Mouse (Mus musculus): ENCODE measurements around the gene Art4. TPM values are rescaled to one million over a fixed set of nuclear protein-coding genes. Genes with fewer than 3 reads are reported as not detected.

The Art4 gene
- total and polyA plus RNA-seq, 2 experiments from 2014 or later: 0.25 to 0.37 TPM

GRCm38 (mm10) chr6:136809077-136809476 lies 48.5 kb downstream of the Art4 start:
- Histone ChIP-seq H3K4me1 (ENCODE audit: insufficient read depth, low read length) (peaks cover 11% of the 10 kb centered on the region), H3K36me3 (ENCODE audit: insufficient read depth, low read length) (peaks cover 11% of the 10 kb centered on the region), H3K4me2 (ENCODE audit: low read depth, low read length) (peak overlapping the region; percentile 95), H3K9ac (replicated peaks; ENCODE audit: low read length) (peak overlapping the region; percentile 66), H3K27me3 (ENCODE audit: insufficient read depth, low read length) (no peaks in the 10 kb centered on the region), H3K4me3 (ENCODE audit: low read length) (peak overlapping the region; percentile 66), H3K27ac (0 out of 2 replicates have a peak overlapping the region, but pooled peaks have one; percentile 75), H3K9me3 (ENCODE audit: low read length) (no peaks in the 10 kb centered on the region)
- no peak for ATAC-seq
- no peak for DNase-seq (ENCODE audit: low spot score)
- no peak for TF ChIP-seq CTCF (IDR thresholded peaks at IDR 0.05; ENCODE audit: low read depth)
- WGBS: 44% methylated on average over 14 of the region's 14 CpGs

DNA sequence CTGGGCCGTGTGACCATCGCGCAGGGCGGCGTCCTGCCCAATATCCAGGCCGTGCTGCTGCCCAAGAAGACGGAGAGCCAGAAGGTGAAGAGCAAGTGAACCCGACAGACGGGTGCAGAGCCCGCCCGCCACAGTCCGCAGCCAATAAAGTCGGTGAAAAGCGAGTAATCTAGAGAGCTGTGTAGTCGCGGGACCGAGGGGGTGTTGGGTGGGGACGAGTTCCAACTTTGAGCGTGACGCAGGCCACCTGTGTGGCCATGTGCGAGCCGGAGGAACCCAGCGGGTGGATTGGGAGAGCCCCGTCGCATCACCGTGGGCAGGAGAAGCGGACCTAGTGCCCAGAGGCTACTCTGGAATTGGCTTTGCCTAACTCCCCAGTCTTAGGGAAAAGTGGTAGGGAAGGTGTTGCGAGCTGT lies 48.9 kb downstream of the Art4 start:
- peak overlapping the region; percentile 75 for H3K27ac ChIP-seq
- ATAC-seq (peak; percentile 11; the same call in 1 of the 2 replicates), DNase-seq (ENCODE audit: low spot score) (peak; percentile 10)
- H3K4me3 ChIP-seq (ENCODE audit: low read length): peak overlapping the region; percentile 66
- H3K36me3 ChIP-seq (ENCODE audit: insufficient read depth, low read length): peaks cover 7% of the 10 kb centered on the region; the same call in 1 of the 2 replicates
- TF ChIP-seq CTCF (IDR thresholded peaks at IDR 0.05; ENCODE audit: low read depth): no peak
- H3K4me1 ChIP-seq (ENCODE audit: insufficient read depth, low read length): peaks cover 11% of the 10 kb centered on the region
- no peaks in the 10 kb centered on the region for H3K27me3 ChIP-seq (ENCODE audit: insufficient read depth, low read length)
- no peaks in the 10 kb centered on the region for H3K9me3 ChIP-seq (ENCODE audit: low read length)
- H3K4me2 ChIP-seq (ENCODE audit: low read depth, low read length): peak overlapping the region; percentile 95
- H3K9ac ChIP-seq (replicated peaks; ENCODE audit: low read length): peak overlapping the region; percentile 66
- under 1% methylated on average over 28 of the region's 28 CpGs for WGBS

DNA sequence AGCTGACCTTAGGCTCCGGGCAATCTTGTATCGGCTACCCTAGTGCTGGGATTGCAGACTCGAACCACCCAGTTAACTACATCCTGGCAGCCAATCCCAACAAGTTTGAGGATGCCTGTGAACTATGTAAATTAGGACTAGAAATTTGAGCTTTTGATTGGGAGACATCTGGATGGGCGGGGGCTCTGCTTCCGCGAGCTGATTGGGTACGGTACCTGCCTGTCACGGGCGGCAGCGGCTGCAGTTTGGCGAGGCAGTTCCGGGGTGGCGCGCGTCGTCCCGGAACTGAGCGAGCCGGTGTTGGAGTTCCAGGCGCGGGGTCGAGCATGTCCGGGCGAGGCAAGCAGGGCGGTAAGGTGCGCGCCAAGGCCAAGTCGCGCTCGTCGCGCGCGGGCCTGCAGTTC lies 49.5 kb downstream of the Art4 start, which contains the start of gene H2afj:
TSS of gene H2afj (plus strand) at position 231 of the 404 bp plus-strand sequence.
- peak; percentile 89 for ATAC-seq
- H3K36me3 ChIP-seq (ENCODE audit: insufficient read depth, low read length): peaks cover 7% of the 10 kb centered on the region; the same call in 1 of the 2 replicates
- peak; percentile 97 for DNase-seq (ENCODE audit: low spot score)

GRCm38 (mm10) chr6:136807395-136808013 lies 50.0 kb downstream of the Art4 start:
- H3K36me3 ChIP-seq (ENCODE audit: insufficient read depth, low read length): peaks cover 7% of the 10 kb centered on the region; the same call in 1 of the 2 replicates
- H3K4me2 ChIP-seq (ENCODE audit: low read depth, low read length): peak overlapping the region; percentile 95
- peak; percentile 37 for ATAC-seq
- WGBS: 26% methylated on average over 18 of the region's 18 CpGs
- H3K4me1 ChIP-seq (ENCODE audit: insufficient read depth, low read length): peaks cover 11% of the 10 kb centered on the region
- no peaks in the 10 kb centered on the region for H3K27me3 ChIP-seq (ENCODE audit: insufficient read depth, low read length)
- peak overlapping the region; percentile 70; the same call in 1 of the 2 replicates for H3K27ac ChIP-seq
- no peaks in the 10 kb centered on the region for H3K9me3 ChIP-seq (ENCODE audit: low read length)
- peak overlapping the region; percentile 66 for H3K4me3 ChIP-seq (ENCODE audit: low read length)
- DNase-seq (ENCODE audit: low spot score): no peak
- H3K9ac ChIP-seq (replicated peaks; ENCODE audit: low read length): 0 out of 2 replicates have a peak overlapping the region, but pooled peaks have one; percentile 34
- no peak for TF ChIP-seq CTCF (IDR thresholded peaks at IDR 0.05; ENCODE audit: low read depth)

More for the DNA sequence above, 49.5 kb downstream of the Art4 start, which contains the start of gene H2afj:
- Histone ChIP-seq H3K9ac (replicated peaks; ENCODE audit: low read length) (peak within 1 kb of the TSS; percentile 66), H3K4me1 (ENCODE audit: insufficient read depth, low read length) (peaks cover 11% of the 10 kb centered on the region), H3K27ac (peak within 1 kb of the TSS; percentile 75), H3K9me3 (ENCODE audit: low read length) (no peaks in the 10 kb centered on the region), H3K27me3 (ENCODE audit: insufficient read depth, low read length) (no peaks in the 10 kb centered on the region), H3K4me3 (ENCODE audit: low read length) (peak within 1 kb of the TSS; percentile 66), H3K4me2 (ENCODE audit: low read depth, low read length) (peak within 1 kb of the TSS; percentile 95)
- no peak for TF ChIP-seq CTCF (IDR thresholded peaks at IDR 0.05; ENCODE audit: low read depth)
- WGBS: under 1% methylated on average over 34 of the region's 34 CpGs

- Histone ChIP-seq H3K4me1 (ENCODE audit: insufficient read depth, low read length) (peaks cover 11% of the 10 kb centered on the region), H3K9ac (replicated peaks; ENCODE audit: low read length) (no peak overlapping the region), H3K27me3 (ENCODE audit: insufficient read depth, low read length) (no peaks in the 10 kb centered on the region), H3K4me3 (ENCODE audit: low read length) (no peak overlapping the region), H3K27ac (no peak overlapping the region), H3K9me3 (ENCODE audit: low read length) (no peaks in the 10 kb centered on the region), H3K4me2 (ENCODE audit: low read depth, low read length) (no peak overlapping the region), H3K36me3 (ENCODE audit: insufficient read depth, low read length) (peaks cover 2% of the 10 kb centered on the region; the same call in 1 of the 2 replicates)
- ATAC-seq (no peak), DNase-seq (ENCODE audit: low spot score) (no peak)
- TF ChIP-seq CTCF (IDR thresholded peaks at IDR 0.05; ENCODE audit: low read depth): no peak
- WGBS: 75% methylated on average over 5 of the region's 5 CpGs
Measured at GRCm38 (mm10) chr6:136806819-136807218, 50.7 kb downstream of the Art4 start.

GRCm38 (mm10) chr6:136805409-136805775 lies 52.1 kb downstream of the Art4 start:
- TF ChIP-seq CTCF (IDR thresholded peaks at IDR 0.05; ENCODE audit: low read depth): no peak
- Histone ChIP-seq H3K4me3 (ENCODE audit: low read length) (no peak overlapping the region), H3K27me3 (ENCODE audit: insufficient read depth, low read length) (no peaks in the 10 kb centered on the region), H3K4me1 (ENCODE audit: insufficient read depth, low read length) (peaks cover 11% of the 10 kb centered on the region), H3K36me3 (ENCODE audit: insufficient read depth, low read length) (no peaks in the 10 kb centered on the region), H3K4me2 (ENCODE audit: low read depth, low read length) (no peak overlapping the region), H3K27ac (no peak overlapping the region), H3K9me3 (ENCODE audit: low read length) (no peaks in the 10 kb centered on the region), H3K9ac (replicated peaks; ENCODE audit: low read length) (no peak overlapping the region)
- WGBS: 92% methylated on average over 1 of the region's 1 CpGs
- DNase-seq (ENCODE audit: low spot score) (no peak), ATAC-seq (no peak)

All from hindbrain, postnatal 0 days (tissue).